Mouse (Mus musculus): ENCODE data around the gene Mertk.

GRCm38 (mm10) chr2:128712940-128713339 lies 14.2 kb downstream of the Mertk start:
- TF ChIP-seq GABPA (IDR thresholded peaks at IDR 0.05; ENCODE audit: insufficient replicate concordance, low read depth, low read length) (no peak), ETS1 (conservative IDR thresholded peaks at IDR 0.05; ENCODE audit: low read depth, low read length) (no peak), CTCF (conservative IDR thresholded peaks at IDR 0.05 in 1 of 2, IDR thresholded peaks at IDR 0.05 in 1 of 2; ENCODE audit: low read depth in 2 of 2, low read length in 2 of 2) (no peak), ZMIZ1 (IDR thresholded peaks at IDR 0.05; ENCODE audit: low read depth, low read length) (no peak), TCF12 (IDR thresholded peaks at IDR 0.05; ENCODE audit: low read depth, low read length) (no peak)
